Mouse (Mus musculus): ENCODE results near the gene Gm49358. TPM values are rescaled to one million over a fixed set of nuclear protein-coding genes. Genes with fewer than 3 reads are reported as not detected.

Gene Gm49358
- polyA plus RNA-seq, 1 experiment = not detected

DNA sequence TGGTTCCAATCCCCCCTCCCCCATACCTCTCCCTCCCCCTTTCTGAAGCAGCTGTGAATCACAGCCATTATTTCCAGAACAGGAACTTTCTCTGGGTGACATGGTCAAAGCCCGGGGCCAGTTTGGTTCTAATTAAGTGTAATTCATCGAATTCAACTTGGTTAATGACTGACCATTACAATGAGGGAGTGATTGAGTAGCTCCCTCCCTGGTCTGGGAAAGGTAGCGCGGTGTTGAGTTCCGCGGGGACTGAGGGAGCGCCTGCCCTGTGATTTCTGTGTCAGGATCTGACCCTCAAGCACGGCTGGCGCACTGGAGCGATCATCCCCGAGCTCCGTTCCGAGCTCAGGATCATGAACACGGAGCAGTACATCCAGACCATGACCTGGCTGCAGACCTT is 61.1 kb downstream of the Gm49358 start:
- Histone ChIP-seq H3K4me3 (ENCODE audit: insufficient read depth, low read depth, low read length) (no peak overlapping the region), H3K36me3 (ENCODE audit: control insufficient read depth, insufficient read depth, low read length) (no peaks in the 10 kb centered on the region), H3K27me3 (replicated peaks; ENCODE audit: control insufficient read depth, insufficient read depth, low read length) (no peaks in the 10 kb centered on the region), H3K4me1 (ENCODE audit: control insufficient read depth, insufficient read depth, low read length) (peaks cover 14% of the 10 kb centered on the region; the same call in 1 of the 2 replicates), H3K27ac (ENCODE audit: insufficient read depth, low read depth, low read length) (no peak overlapping the region)
- peak; percentile 71 for DNase-seq
- TF ChIP-seq CTCF (conservative IDR thresholded peaks at IDR 0.05; ENCODE audit: insufficient read depth, insufficient read length, low read depth, low read length) (no peak; the same call in 1 of the 2 replicates), POLR2A (IDR thresholded peaks at IDR 0.05; ENCODE audit: low read depth, low read length) (no peak)
- 39% methylated on average over 14 of the region's 14 CpGs for WGBS

DNA sequence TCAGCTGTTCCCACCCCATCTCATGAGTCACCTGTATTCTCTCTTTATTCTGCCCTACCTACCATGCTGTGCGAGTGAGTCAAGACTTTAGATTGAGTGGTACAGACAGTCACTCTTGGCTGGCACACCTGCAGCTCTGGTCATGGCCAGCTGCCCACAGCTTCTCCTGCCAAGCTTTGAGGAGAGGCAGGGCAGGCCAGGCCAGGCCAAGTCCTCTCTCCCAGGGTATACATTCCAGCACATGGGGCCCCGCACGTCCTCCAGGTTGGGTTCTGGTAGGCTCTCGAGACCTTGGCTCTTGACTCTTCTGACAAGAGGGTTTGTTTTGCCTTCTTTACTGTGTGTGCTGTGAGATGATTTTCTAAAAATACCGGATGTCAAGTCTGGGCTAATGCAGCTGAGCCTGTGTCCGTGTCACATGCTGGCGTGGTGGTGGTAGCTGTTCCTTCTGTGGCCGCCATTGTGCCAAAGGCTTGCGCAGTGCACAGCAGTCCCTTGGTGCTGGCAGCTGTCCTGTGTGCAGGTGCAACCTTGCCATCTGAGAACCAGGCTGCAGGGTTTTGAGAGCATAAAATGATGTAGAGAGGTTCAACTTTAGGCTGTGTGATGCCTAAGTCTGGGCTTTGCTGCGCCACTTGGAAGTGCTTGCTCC is 62.2 kb downstream of the Gm49358 start:
- Histone ChIP-seq H3K36me3 (ENCODE audit: control insufficient read depth, insufficient read depth, low read length) (no peaks in the 10 kb centered on the region), H3K4me3 (ENCODE audit: insufficient read depth, low read depth, low read length) (no peak overlapping the region), H3K4me1 (ENCODE audit: control insufficient read depth, insufficient read depth, low read length) (peaks cover 14% of the 10 kb centered on the region; the same call in 1 of the 2 replicates), H3K27ac (ENCODE audit: insufficient read depth, low read depth, low read length) (no peak overlapping the region), H3K27me3 (replicated peaks; ENCODE audit: control insufficient read depth, insufficient read depth, low read length) (no peaks in the 10 kb centered on the region)
- peak; percentile 92 for DNase-seq
- TF ChIP-seq CTCF (conservative IDR thresholded peaks at IDR 0.05; ENCODE audit: insufficient read depth, insufficient read length, low read depth, low read length) (no peak), POLR2A (IDR thresholded peaks at IDR 0.05; ENCODE audit: low read depth, low read length) (no peak)
- 63% methylated on average over 10 of the region's 10 CpGs for WGBS

DNA sequence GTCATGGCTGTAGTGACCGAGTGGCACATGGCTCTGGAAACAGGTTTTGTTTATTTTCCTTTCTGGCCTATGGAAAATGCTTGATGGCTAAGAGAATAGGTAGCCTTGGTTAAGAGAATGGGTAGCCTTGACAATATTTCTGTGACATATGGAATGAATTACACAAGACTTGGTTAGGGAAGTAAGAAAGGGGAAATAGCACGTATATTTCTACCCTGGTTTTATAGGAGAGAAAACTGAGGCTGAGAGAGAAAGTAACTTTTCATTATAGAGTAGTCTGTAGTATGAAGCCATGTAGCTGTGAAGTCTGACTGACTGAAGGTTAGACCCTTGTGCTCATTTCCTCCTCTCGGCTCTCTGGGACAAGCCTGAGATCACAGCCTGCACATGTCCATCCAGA is 63.2 kb downstream of the Gm49358 start:
- TF ChIP-seq CTCF (conservative IDR thresholded peaks at IDR 0.05; ENCODE audit: insufficient read depth, insufficient read length, low read depth, low read length) = no peak
- TF ChIP-seq POLR2A (IDR thresholded peaks at IDR 0.05; ENCODE audit: low read depth, low read length) = no peak
- H3K4me1 ChIP-seq (ENCODE audit: control insufficient read depth, insufficient read depth, low read length) = peaks cover 14% of the 10 kb centered on the region; the same call in 1 of the 2 replicates

DNA sequence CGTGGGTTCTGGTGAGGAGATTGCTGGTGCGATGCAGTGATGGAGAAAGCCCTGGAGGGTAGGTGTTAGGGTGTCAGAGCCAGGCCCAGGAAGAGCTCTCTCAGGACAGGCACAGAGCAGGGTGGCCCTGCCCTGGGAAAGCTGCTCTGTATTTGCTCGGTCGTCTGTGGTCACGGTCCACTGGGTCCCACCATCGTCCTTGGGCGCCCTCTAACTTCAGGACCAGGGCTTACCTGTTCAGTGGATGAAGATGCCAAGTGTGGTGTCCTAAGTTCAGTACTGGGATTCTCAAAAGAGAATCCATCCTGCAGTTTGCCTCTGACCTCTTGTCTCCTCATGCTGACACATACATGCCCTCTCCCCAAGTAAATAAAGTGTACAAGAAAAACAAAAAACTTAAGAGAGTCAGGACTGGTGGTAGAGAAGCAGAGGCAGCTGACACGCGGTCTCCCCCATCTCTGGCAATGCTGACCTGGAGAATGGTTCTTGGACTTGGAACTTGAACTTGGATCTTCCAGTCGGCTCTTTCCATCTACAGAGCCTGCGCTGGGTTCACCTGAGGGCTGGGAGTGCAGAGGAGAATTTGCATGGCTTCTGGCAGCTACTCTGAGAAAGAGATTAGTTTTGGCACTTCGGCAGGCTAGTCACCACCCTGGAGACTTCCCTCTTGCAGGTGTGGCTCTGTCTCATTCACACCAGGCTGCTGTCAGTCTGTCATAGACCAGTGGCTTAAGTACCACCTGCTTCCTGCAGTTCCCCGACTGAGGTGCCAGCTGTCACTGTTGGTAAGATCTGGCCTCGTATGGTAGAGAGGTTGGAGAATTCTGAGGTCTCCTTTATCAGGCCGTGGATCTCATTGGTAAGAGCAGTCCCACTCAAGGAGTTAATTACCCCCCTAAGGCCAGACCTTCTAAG is 64.7 kb downstream of the Gm49358 start:
- WGBS = 65% methylated on average over 15 of the region's 15 CpGs
- H3K4me1 ChIP-seq (ENCODE audit: control insufficient read depth, insufficient read depth, low read length) = peaks cover 14% of the 10 kb centered on the region; the same call in 1 of the 2 replicates
- no peaks in the 10 kb centered on the region for H3K36me3 ChIP-seq (ENCODE audit: control insufficient read depth, insufficient read depth, low read length)
- no peak overlapping the region for H3K4me3 ChIP-seq (ENCODE audit: insufficient read depth, low read depth, low read length)
- TF ChIP-seq POLR2A (IDR thresholded peaks at IDR 0.05; ENCODE audit: low read depth, low read length) (no peak), CTCF (conservative IDR thresholded peaks at IDR 0.05; ENCODE audit: insufficient read depth, insufficient read length, low read depth, low read length) (no peak; the same call in 1 of the 2 replicates)
- H3K27ac ChIP-seq (ENCODE audit: insufficient read depth, low read depth, low read length) = no peak overlapping the region
- peak; percentile 85 for DNase-seq
- H3K27me3 ChIP-seq (replicated peaks; ENCODE audit: control insufficient read depth, insufficient read depth, low read length) = no peaks in the 10 kb centered on the region

More for the DNA sequence above, 63.2 kb downstream of the Gm49358 start:
- Histone ChIP-seq H3K27ac (ENCODE audit: insufficient read depth, low read depth, low read length) (no peak overlapping the region), H3K27me3 (replicated peaks; ENCODE audit: control insufficient read depth, insufficient read depth, low read length) (no peaks in the 10 kb centered on the region), H3K36me3 (ENCODE audit: control insufficient read depth, insufficient read depth, low read length) (no peaks in the 10 kb centered on the region), H3K4me3 (ENCODE audit: insufficient read depth, low read depth, low read length) (no peak overlapping the region)
- 89% methylated on average over 3 of the region's 3 CpGs for WGBS
- no peak for DNase-seq

DNA sequence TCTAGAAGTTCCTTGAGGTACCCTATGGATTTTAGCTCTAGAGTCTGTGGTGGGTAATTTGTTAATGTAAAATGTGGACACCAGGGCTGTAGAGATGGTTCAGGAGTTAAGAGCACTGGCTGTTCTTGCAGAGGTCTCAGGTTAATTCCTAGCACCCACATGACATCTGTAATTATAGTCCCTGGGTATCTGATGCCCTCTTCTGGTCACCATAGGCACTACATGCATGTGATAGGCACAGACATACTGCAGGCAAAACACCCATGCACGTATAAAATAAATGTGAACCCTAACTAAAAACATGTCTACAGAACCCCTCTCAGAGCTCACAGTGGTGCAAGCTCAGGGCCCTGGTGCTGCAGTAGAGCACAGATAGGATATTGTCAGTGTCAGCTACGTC is 65.7 kb downstream of the Gm49358 start:
- 95% methylated on average over 2 of the region's 2 CpGs for WGBS
- DNase-seq = no peak
- no peaks in the 10 kb centered on the region for H3K36me3 ChIP-seq (ENCODE audit: control insufficient read depth, insufficient read depth, low read length)
- no peaks in the 10 kb centered on the region for H3K27me3 ChIP-seq (replicated peaks; ENCODE audit: control insufficient read depth, insufficient read depth, low read length)
- H3K4me3 ChIP-seq (ENCODE audit: insufficient read depth, low read depth, low read length) = no peak overlapping the region
- H3K4me1 ChIP-seq (ENCODE audit: control insufficient read depth, insufficient read depth, low read length) = peaks cover 14% of the 10 kb centered on the region; the same call in 1 of the 2 replicates
- no peak overlapping the region for H3K27ac ChIP-seq (ENCODE audit: insufficient read depth, low read depth, low read length)
- peak; percentile 25; the same call in 1 of the 2 replicates for TF ChIP-seq CTCF (conservative IDR thresholded peaks at IDR 0.05; ENCODE audit: insufficient read depth, insufficient read length, low read depth, low read length)
- no peak for TF ChIP-seq POLR2A (IDR thresholded peaks at IDR 0.05; ENCODE audit: low read depth, low read length)

DNA sequence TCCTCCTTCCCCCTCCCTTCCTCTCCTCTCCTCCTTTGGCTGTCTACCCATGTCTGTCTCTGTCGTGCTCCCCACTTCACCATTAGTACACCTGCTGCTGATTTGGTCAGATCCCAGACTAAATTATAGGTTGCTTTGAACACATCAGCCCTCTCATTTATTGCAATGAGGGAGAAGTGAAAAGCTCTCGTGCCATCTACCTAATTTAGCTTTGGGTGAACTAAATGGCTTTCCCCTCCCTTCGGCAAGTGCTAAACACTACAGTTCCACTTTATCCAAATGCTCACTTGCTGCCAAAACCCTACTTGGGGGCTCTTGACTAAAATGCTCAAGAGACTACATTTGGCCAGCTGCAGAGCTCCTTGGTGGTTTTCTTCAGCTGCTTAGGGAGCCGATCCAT is 73.0 kb downstream of the Gm49358 start:
- H3K36me3 ChIP-seq (ENCODE audit: control insufficient read depth, insufficient read depth, low read length) = no peaks in the 10 kb centered on the region
- no peak for DNase-seq
- no peak overlapping the region for H3K27ac ChIP-seq (ENCODE audit: insufficient read depth, low read depth, low read length)
- no peak for TF ChIP-seq CTCF (conservative IDR thresholded peaks at IDR 0.05; ENCODE audit: insufficient read depth, insufficient read length, low read depth, low read length)
- TF ChIP-seq POLR2A (IDR thresholded peaks at IDR 0.05; ENCODE audit: low read depth, low read length) = no peak
- H3K4me3 ChIP-seq (ENCODE audit: insufficient read depth, low read depth, low read length) = no peak overlapping the region
- WGBS = 89% methylated on average over 4 of the region's 4 CpGs
- no peaks in the 10 kb centered on the region for H3K27me3 ChIP-seq (replicated peaks; ENCODE audit: control insufficient read depth, insufficient read depth, low read length)
- no peaks in the 10 kb centered on the region for H3K4me1 ChIP-seq (ENCODE audit: control insufficient read depth, insufficient read depth, low read length)

DNA sequence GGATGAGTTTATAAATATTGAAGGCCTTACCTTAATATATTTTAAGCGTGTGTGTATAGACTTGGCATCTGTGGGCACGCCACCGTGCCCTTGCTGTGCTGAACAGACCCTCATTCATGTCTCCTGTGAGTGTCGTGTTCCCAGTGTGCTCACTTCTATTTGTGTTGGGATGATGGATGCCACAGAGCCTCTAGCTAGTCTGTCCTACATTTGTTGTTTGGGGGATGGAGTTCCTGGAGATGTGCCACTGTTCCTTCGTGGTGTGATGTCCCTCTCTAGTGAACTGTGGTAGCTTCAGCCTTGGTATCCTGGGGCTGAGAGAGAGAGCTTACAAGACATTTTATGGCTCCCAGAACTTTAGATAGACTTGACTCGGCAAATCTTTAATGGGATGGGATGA is 75.1 kb downstream of the Gm49358 start:
- Histone ChIP-seq H3K36me3 (ENCODE audit: control insufficient read depth, insufficient read depth, low read length) (no peaks in the 10 kb centered on the region), H3K4me3 (ENCODE audit: insufficient read depth, low read depth, low read length) (no peak overlapping the region), H3K4me1 (ENCODE audit: control insufficient read depth, insufficient read depth, low read length) (no peaks in the 10 kb centered on the region), H3K27me3 (replicated peaks; ENCODE audit: control insufficient read depth, insufficient read depth, low read length) (no peaks in the 10 kb centered on the region), H3K27ac (ENCODE audit: insufficient read depth, low read depth, low read length) (no peak overlapping the region)
- no peak for DNase-seq
- 93% methylated on average over 6 of the region's 6 CpGs for WGBS
- no peak for TF ChIP-seq POLR2A (IDR thresholded peaks at IDR 0.05; ENCODE audit: low read depth, low read length)
